Mouse (Mus musculus) C2C12 (cell line): ENCODE measurements around the gene Ppa2.

Experiments used
- CTCF ChIP-seq: IDR thresholded peaks from one replicate; pipeline ENCODE4 v1.5.1; 2011; ENCODE audit not compliant: control insufficient read depth, insufficient read depth, insufficient read length
- MYOG ChIP-seq: IDR thresholded peaks from one replicate; pipeline ENCODE4 v1.6.1; 2011; ENCODE audit not compliant: control insufficient read depth, insufficient read length; ENCODE audit errors: extremely low read depth
- USF1 ChIP-seq: IDR thresholded peaks from one replicate; pipeline ENCODE4 v1.6.1; 2011; ENCODE audit warnings: low read depth, mild to moderate bottlenecking, control low read depth, moderate library complexity

- no peak for TF ChIP-seq CTCF
- no peak for TF ChIP-seq MYOG
- no peak for TF ChIP-seq USF1
Measured at GRCm38 (mm10) chr3:133411768-133412167, 101.9 kb downstream of the Ppa2 start.
